Mouse (Mus musculus) right cerebral cortex, postnatal 10 days (tissue): ENCODE results near the gene Gm20696.

Source experiments
- DNase-seq, 2 experiments: peaks; one replicate each; pipeline ENCODE4 v3.0.0; 2021; ENCODE audit warnings: low spot score in 2 of 2

The Gm20696 gene

GRCm38 (mm10) chr6:99624542-99624941 lies 42.1 kb downstream of the Gm20696 start:
- no peak for DNase-seq

DNA sequence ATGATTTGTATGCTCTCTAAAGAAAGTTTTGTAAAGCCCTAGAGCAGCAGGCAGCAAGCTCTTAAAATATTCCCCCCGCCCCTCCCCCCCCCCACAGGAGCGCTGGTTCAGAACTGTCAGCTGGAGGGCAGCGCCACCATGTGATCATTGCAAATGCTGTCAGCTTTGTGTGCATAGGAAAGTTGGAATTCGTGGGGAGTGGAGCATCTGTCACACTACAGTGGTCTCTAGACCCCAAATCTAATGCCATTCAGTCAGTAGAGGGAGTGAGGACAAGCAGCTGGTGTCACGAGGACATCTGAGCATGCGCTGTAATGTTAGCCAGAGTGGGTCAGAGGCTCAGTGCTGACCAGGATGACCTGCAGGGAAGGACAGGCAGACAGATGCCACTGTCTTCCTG lies 43.0 kb downstream of the Gm20696 start:
- peak; percentile 62 to 72 for DNase-seq

- no peak for DNase-seq
These were observed 45.4 kb downstream of the Gm20696 start for GRCm38 (mm10) chr6:99621167-99621566.

GRCm38 (mm10) chr6:99620471-99620870 lies 46.1 kb downstream of the Gm20696 start:
- no peak for DNase-seq

DNA sequence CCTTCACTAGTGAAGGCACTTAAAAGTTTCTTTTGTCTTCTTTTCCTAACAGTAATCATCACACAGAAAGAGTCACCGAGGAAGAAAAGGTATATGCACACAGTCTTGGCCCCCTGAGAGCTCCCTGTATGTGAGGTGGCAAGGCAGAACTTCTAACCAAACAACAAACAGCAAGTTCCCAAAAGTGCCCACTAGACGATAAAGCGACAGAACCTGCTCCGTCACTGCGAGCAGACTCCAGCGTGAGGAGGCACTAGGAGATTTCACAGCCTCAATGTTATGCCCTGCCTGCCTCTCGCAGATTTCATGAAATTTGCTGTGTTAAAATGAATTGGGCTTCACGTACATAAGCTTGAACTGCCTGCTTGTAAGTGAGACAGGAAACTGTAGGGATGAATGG lies 46.6 kb downstream of the Gm20696 start:
- DNase-seq: no peak

DNA sequence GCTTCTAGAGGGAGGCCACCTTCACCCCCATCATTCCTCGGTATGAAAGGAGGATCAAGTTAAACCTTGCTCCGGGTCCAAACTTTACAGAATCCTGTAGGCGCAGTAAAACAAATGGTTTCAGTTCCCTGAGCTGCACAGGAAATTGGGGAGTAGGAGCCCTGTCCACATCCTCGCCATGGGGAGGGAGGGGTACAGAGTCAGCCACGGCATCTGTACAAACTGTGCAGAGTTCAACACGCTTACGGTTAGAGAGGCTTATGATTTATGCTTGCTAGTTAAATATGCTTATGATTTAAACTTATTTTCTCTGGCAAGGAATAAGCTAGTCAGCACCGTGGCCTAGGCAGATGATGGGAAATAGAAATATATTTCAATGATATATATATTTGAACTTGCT lies 47.1 kb downstream of the Gm20696 start:
- no peak for DNase-seq

DNA sequence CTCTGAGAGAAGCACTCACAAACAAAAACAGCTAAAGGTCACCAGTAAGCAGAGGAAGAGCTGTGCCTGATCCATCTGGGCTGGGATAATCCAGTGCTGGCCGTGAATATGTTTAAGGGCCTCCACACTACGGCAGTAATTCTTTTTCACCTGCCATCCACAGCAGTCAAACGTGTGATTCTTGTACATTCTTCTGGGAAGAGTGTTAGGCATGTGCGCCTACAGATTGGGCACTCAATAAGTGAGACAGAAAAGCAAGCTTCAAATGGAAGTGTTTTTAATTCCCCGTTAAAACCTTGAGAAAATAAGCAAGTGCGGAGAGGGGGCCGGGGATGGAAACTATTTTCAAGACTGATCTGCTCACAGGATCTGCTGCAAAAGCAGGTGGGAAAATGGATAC lies 48.7 kb downstream of the Gm20696 start:
- DNase-seq: no peak

GRCm38 (mm10) chr6:99617415-99617814 lies 49.2 kb downstream of the Gm20696 start:
- no peak for DNase-seq

GRCm38 (mm10) chr6:99615272-99615751 lies 51.3 kb downstream of the Gm20696 start:
- DNase-seq: no peak

DNA sequence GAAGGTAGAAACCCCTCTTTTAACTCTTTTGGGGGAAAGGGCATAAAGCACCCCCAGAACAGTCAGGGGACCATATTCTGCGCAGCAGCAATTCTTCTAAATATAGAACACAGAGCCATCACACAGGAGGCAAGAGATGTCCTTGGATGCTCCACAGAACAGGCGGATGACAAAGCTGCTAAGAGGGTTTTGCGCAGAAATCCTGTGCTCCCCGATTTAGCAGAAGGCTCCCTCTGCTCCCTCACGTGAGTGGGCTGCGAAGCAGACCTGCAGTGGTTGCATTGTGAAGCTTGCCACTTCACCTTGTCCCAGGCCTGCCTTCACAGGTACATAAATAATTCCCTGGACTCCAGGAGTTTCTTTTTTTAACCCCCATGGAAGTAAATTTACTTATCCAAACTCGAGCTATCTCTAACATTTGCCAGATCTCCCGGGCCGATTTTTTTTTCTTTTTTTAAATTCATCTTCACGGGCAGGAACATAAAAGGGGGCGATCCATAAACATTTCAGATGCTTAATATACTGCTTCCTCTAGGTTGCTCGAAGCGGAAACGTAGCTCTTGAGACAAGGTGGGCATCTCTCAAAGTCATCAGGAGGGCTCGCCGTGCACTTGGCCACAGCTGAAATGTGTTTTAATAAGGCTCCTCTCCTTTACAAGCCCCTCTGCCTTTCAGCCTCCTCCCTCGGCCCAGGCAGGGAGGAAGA lies 51.9 kb downstream of the Gm20696 start:
- peak; percentile 58 to 78 for DNase-seq

- DNase-seq: peak in 1 of 2 experiments; percentile 53
These were observed 54.7 kb downstream of the Gm20696 start for GRCm38 (mm10) chr6:99611866-99612265.

DNA sequence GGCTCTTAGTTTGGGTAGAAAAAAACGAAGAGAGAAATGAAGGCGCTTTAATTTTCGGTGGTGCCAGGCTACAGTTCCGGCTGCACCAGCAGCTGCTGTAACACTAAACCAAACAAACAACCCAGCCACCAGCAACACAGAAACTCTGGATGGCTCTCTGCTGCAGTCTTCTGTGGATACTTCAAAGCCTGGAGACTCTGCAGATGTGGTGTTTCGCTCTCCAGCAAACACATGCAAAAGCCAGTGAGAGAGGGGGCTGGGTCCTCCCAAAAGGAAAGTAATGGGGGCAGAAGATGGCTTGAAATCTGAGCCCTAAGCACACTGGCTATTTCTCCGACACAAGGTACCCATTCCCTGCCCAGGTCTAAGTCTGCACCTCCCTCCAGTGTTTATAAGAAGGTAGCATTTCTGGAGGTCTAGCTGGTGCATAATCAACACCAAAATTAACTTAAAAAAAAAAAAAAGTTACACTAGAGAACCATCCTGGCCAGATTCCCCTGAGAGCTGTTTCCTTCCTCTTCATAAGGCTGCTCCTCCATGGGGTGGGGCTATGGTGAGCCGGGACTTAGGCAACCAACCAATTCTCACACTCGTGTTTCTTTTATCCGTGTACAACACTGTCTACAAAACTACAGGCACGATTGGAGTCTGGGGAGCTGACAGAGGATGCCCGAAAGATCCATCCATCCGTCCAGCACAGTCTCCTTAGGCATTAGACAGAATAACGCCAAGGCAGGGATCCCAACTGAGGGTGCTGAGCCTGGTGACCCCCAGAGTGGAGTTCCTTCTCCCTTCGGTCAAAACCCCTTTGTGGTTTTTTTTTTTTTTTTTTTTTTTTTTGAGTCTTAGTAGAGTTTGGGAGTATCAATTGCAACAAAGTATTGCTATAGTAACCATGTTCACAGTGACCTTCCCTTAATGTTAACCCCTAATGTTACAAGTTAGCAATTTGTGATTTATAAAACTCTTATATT lies 55.9 kb downstream of the Gm20696 start:
- DNase-seq: peak in 1 of 2 experiments; percentile 37

GRCm38 (mm10) chr6:99606079-99606478 lies 60.5 kb downstream of the Gm20696 start:
- DNase-seq: no peak

DNA sequence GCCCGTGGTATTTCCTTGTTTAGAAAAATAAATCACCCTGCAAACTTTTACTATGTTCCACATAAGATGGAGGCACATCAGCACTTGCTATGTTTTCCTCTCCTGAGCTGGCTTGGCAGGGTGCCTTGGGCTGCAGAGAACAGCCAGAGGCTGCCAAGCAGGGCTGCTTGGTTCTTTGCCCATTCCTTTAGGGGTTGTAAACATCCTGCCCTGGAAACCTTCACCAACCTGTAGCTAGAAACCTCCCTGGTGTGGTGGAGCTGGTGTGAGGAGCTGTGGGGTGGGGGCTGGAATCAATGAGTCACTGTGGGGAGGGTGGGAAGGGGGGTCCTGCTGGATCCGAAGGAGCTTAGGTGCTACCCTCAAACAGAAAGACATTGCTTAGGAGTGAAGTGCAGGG lies 61.8 kb downstream of the Gm20696 start:
- DNase-seq: peak in 1 of 2 experiments; percentile 59

DNA sequence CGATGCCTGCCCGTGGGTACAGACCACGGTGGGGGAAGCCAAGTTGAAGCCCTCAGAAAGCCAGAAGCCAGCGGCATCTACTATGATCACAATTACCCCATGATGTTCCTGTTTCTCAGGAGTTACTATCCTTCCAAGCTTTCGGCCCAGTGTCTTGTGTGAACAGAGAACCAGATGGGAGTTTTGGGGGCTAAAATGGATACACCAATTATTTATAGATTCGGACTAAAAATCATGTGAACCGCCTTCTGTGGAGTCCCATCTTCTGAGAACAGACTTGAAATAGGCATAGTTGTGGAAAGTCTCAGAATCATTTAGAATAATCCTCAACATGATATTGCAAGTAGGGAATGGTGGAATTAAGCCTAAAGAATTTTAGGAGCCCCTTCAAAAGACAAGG lies 64.2 kb downstream of the Gm20696 start:
- peak; percentile 44 to 62 for DNase-seq

DNA sequence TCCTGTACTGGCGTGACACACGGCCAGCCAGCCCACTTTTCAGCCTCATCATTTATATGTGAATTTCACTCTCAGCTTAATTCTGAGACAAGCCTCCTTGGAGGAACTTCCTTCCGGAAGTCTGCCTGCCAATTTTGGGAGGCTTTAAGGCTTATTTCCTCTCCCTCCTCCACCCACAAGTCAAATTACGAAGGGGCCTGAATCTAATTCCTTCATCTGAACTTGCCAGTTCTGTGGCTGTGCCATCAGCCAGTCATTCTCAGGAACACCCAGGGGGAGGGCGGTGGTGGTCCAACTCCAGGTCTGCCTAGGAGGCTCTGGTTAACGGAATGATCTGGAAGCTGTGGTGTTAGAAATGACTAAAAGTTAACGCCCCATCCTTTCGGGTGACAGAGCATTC lies 65.7 kb downstream of the Gm20696 start:
- DNase-seq: peak; percentile 47 to 63

DNA sequence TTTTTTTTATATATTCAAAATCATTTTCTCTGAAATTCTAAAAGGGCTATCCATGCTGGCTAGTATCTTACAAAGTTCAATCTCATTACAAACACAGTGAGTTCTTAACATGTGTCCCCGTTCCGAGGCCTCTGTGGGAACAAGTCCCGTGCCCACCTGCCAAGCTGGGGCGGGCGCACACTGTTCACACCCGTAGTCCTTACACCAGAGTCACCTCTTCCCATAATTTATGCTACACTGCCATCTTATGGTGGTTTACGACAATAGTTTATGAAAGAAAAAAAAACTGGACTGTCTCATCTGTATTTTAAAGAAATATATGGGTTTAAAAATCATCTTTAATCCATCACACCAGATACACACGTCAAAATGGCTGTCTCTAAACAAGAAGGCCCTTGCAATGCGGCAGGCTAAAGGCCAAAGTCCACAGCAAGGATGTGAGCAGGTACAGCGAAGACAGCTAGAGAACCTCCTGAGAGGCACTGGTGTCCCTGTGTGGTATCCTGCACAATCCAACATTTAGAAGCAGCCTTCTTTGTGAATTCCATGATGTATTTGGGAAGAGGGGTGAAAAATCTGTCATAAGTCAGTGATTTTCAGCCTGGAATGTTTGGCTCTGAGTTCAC lies 66.3 kb downstream of the Gm20696 start:
- DNase-seq: peak; percentile 77 to 78

- DNase-seq: no peak
These were observed 66.9 kb downstream of the Gm20696 start for GRCm38 (mm10) chr6:99599651-99600050.

- peak; percentile 69 to 71 for DNase-seq
These were observed 67.4 kb downstream of the Gm20696 start for GRCm38 (mm10) chr6:99599229-99599628.

GRCm38 (mm10) chr6:99577040-99577439 lies 89.6 kb downstream of the Gm20696 start:
- DNase-seq: no peak

GRCm38 (mm10) chr6:99575633-99576032 lies 91.0 kb downstream of the Gm20696 start:
- peak; percentile 47 to 69 for DNase-seq

DNA sequence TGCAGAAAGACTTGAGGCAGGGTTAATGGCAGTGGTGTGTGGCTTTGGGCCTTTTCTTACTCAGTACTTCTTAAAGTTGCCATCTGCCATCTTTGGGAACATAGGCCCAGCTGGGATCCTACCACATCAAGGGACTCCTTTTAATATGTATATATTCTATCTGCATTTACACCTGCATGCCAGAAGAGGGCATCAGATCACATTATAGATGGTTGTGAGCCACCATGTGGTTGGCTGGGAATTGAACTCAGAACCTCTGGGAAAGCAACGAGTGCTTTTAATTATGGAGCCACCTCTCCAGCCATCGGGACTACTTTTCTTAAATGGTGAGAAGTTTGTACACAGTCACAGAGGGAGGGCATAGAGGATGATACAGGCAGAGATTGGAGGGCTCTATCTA lies 93.3 kb downstream of the Gm20696 start:
- no peak for DNase-seq
